Mouse (Mus musculus) heart, embryonic 15.5 days (tissue): ENCODE data around the gene Olfr68. TPM values are rescaled to one million over a fixed set of nuclear protein-coding genes. Genes with fewer than 3 reads are reported as not detected.
"Not testable (repeated sequence)": the region's sequence is repeated elsewhere in the genome, so short reads cannot be mapped to it uniquely, and the experiment has no call there.

Experiments used
- ATAC-seq: fragments of 200-750 bp; cut with Nextera tagmentation; replicated peaks from 2 replicates; pipeline ENCODE4 v1.8.0; 2017; ENCODE audit warnings: low read depth, moderate TSS enrichment; ENCODE audit not compliant: insufficient number of reproducible peaks, insufficient read depth, low FRiP score
- H3K27ac ChIP-seq: fragments of 300-500 bp; sonication (generic); 2 replicates; pipeline ENCODE4 v1.5.1; 2015; ENCODE audit warnings: mild to moderate bottlenecking, inconsistent platforms
- H3K27me3 ChIP-seq: fragments of 300-500 bp; sonication (generic); 2 replicates; pipeline ENCODE4 v1.6.1; 2015; ENCODE audit warnings: inconsistent platforms
- H3K36me3 ChIP-seq: fragments of 300-500 bp; sonication (generic); 2 replicates; pipeline ENCODE4 v1.6.1; 2015; ENCODE audit warnings: mild to moderate bottlenecking, inconsistent platforms
- H3K4me1 ChIP-seq: fragments of 300-500 bp; sonication (generic); replicated peaks from 2 replicates; pipeline ENCODE4 v1.6.1; 2015; ENCODE audit warnings: inconsistent platforms
- H3K4me2 ChIP-seq: fragments of 300-500 bp; sonication (generic); 2 replicates; pipeline ENCODE4 v1.6.1; 2015; ENCODE audit warnings: inconsistent platforms, mild to moderate bottlenecking, moderate library complexity
- H3K4me3 ChIP-seq: fragments of 300-500 bp; sonication (generic); 2 replicates; pipeline ENCODE4 v1.5.1; 2015; ENCODE audit warnings: mild to moderate bottlenecking, inconsistent platforms
- H3K9ac ChIP-seq: fragments of 300-500 bp; sonication (generic); 2 replicates; pipeline ENCODE4 v1.6.1; 2015; ENCODE audit warnings: mild to moderate bottlenecking, inconsistent platforms
- H3K9me3 ChIP-seq: fragments of 300-500 bp; sonication (generic); replicated peaks from 2 replicates; pipeline ENCODE4 v1.6.1; 2016; ENCODE audit warnings: inconsistent platforms
- WGBS: fragments of 180-500 bp; shearing (Covaris S2); methylation state at CpG from one replicate; pipeline ENCODE4 v1.1.7; 2015; ENCODE audit warnings: mixed read lengths; 5-methylcytosine and 5-hydroxymethylcytosine counted together
- polyA plus RNA-seq: library from polyadenylated mRNA; unstranded; fragments of >200 nt; fragmentation: Nextera tagmentation; extraction: Ambion mirVana; gene quantifications from 2 replicates; pipeline ENCODE4 v1.2.1, GENCODE M21; 2015

The Olfr68 gene
- polyA plus RNA-seq, result not detected in 2 replicates

DNA sequence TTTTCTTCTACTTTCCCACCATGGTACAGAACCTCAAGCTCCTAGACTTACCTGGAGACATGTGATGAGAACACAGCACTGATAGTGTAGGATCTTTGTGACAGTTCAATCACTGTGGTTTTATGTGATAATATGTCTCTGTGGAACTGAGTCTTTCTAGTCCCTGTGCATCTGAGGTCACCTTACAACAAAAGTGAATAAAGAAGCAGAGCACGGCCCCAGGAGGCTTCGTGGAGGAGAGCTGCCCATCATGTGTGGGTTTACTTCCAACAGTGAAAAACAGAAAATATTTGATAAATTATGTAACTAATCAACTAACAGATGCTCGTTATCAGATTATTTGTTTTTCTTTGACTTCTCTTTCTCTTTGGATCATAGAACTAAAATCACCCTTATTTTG lies at the start of gene Olfr68:
Gene Olfr68 (minus strand): TSS at position 101 of the 400 bp plus-strand sequence.
- H3K4me1 ChIP-seq, result no peaks in the 10 kb centered on the region
- no peak within 1 kb of the TSS for H3K4me3 ChIP-seq
- H3K36me3 ChIP-seq, result no peaks in the 10 kb centered on the region
- no peak for ATAC-seq
- H3K4me2 ChIP-seq, result no peak within 1 kb of the TSS
- H3K9me3 ChIP-seq, result no peaks in the 10 kb centered on the region
- 68% methylated on average over 3 of the region's 3 CpGs for WGBS
- H3K27me3 ChIP-seq, result no peaks in the 10 kb centered on the region
- H3K9ac ChIP-seq, result no peak within 1 kb of the TSS
- H3K27ac ChIP-seq, result no peak within 1 kb of the TSS

DNA sequence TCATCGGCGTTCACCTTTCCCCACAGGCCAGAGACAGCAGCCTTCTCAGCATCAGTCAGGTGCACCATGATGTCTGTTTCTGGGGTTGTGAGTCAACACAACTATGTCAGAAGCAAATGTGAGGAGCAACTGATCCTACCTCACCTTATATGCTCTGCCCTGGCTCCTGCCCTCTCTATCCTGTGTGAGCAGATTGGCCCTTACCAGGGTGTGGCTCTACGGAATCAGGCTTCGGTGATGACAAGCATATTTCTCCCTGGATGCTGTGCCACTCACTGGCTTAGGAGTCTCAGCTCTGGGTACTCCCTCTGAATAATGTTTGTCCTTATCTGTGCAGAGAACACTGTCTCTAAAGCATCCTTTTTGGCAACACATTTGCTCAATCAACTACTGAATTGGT lies 48.3 kb upstream of the Olfr68 start, which contains the start of gene Hbb-bs:
Gene Hbb-bs (minus strand): TSS at position 289 of the 400 bp plus-strand sequence.
- WGBS, result 83% methylated on average over 4 of the region's 4 CpGs
- Histone ChIP-seq H3K9me3 (no peaks in the 10 kb centered on the region), H3K36me3 (no peaks in the 10 kb centered on the region), H3K27ac (no peak within 1 kb of the TSS), H3K4me3 (no peak within 1 kb of the TSS), H3K27me3 (no peaks in the 10 kb centered on the region), H3K4me2 (no peak within 1 kb of the TSS), H3K9ac (no peak within 1 kb of the TSS), H3K4me1 (no peaks in the 10 kb centered on the region)
- no peak for ATAC-seq

DNA sequence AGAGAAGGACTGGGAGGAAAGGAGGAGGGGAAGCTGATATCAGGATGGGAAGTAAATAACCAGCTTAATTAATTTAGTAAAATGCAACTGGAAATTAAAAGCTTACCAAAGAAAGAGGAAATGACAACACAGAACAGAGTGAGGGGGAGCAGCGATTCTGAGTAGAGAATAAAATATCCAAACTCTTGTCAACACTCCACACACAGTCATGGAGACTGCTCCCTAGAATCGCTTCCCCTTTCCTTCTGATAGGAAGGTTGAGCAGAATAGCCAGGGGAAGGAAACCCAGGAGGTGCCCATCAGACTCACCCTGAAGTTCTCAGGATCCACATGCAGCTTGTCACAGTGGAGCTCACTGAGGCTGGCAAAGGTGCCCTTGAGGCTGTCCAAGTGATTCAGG lies 47.6 kb upstream of the Olfr68 start:
- not testable (repeated sequence) for H3K9ac ChIP-seq, ATAC-seq, H3K36me3 ChIP-seq, H3K4me3 ChIP-seq, H3K4me2 ChIP-seq, H3K9me3 ChIP-seq, H3K4me1 ChIP-seq, H3K27me3 ChIP-seq, H3K27ac ChIP-seq
- no CpG with 5 or more reads among the region's 2 CpGs for whole genome bisulfite sequencing

DNA sequence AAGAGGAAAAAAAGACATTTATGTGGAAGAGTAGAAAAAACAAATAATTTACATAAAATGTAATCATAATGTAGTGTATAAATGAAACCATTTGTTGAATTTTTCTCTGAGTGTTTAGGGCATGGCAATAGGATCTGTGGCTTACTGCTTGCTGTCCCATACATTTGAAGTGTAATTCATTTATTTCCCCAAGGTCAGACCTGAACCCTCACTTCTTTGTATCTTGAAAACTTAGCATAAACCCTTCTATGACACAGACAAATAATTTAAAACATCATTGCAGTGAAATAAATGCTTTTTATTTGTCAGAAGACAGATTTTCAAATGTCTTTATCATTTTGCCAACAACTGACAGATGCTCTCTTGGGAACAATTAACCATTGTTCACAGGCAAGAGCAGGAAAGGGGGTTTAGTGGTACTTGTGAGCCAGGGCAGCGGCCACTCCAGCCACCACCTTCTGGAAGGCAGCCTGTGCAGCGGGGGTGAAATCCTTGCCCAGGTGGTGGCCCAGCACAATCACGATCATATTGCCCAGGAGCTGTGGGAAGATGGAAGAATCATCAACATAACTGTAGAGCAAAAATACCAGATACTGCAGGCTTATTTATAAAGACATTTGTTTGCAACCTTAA lies 46.9 kb upstream of the Olfr68 start:
- H3K27ac ChIP-seq, result no peak overlapping the region
- no peaks in the 10 kb centered on the region for H3K4me1 ChIP-seq

GRCm38 (mm10) chr7:103825536-103826254 lies 46.2 kb upstream of the Olfr68 start:
- H3K9me3 ChIP-seq, result no peaks in the 10 kb centered on the region
- no peak overlapping the region for H3K27ac ChIP-seq
- WGBS, result 85% methylated on average over 3 of the region's 3 CpGs
- H3K36me3 ChIP-seq, result no peaks in the 10 kb centered on the region
- H3K4me1 ChIP-seq, result no peaks in the 10 kb centered on the region
- no peak for ATAC-seq
- no peak overlapping the region for H3K4me3 ChIP-seq
- no peak overlapping the region for H3K4me2 ChIP-seq
- H3K27me3 ChIP-seq, result no peaks in the 10 kb centered on the region
- H3K9ac ChIP-seq, result no peak overlapping the region

More for the DNA sequence above, 46.9 kb upstream of the Olfr68 start:
- Histone ChIP-seq H3K36me3 (no peaks in the 10 kb centered on the region), H3K4me2 (no peak overlapping the region), H3K27me3 (no peaks in the 10 kb centered on the region), H3K4me3 (no peak overlapping the region), H3K9ac (no peak overlapping the region), H3K9me3 (no peaks in the 10 kb centered on the region)
- ATAC-seq, result no peak
- WGBS, result 63% methylated on average over 3 of the region's 3 CpGs

DNA sequence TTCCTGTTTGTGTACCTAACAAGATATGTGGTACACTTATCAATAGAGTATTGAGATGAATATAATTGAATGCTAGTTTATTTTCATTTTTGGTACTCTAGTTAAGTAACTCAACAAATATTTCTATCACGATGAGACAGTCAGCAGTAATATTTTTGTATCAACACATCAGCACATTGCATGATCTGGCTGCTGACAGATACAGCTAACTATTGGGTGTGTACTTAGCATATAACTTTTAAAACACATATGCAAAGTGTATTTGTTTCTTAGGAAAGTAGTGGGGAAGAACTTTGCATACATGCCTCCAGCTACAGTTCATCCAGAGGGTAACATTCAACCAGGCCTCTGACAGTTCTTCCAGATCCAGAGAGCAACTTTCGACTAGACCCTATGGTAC lies 45.1 kb upstream of the Olfr68 start:
- Histone ChIP-seq H3K27me3 (no peaks in the 10 kb centered on the region), H3K27ac (no peak overlapping the region), H3K4me2 (no peak overlapping the region), H3K36me3 (no peaks in the 10 kb centered on the region), H3K9me3 (no peaks in the 10 kb centered on the region), H3K4me1 (no peaks in the 10 kb centered on the region), H3K9ac (no peak overlapping the region), H3K4me3 (no peak overlapping the region)
- ATAC-seq, result no peak
- WGBS, result 67% methylated on average over 2 of the region's 2 CpGs

GRCm38 (mm10) chr7:103815085-103815484 lies 35.6 kb upstream of the Olfr68 start:
- WGBS, result 70% methylated on average over 1 of the region's 2 CpGs
- H3K36me3 ChIP-seq, H3K4me3 ChIP-seq, H3K4me2 ChIP-seq, H3K27ac ChIP-seq, ATAC-seq, H3K4me1 ChIP-seq, H3K9ac ChIP-seq, H3K9me3 ChIP-seq, H3K27me3 ChIP-seq: not testable (repeated sequence)

DNA sequence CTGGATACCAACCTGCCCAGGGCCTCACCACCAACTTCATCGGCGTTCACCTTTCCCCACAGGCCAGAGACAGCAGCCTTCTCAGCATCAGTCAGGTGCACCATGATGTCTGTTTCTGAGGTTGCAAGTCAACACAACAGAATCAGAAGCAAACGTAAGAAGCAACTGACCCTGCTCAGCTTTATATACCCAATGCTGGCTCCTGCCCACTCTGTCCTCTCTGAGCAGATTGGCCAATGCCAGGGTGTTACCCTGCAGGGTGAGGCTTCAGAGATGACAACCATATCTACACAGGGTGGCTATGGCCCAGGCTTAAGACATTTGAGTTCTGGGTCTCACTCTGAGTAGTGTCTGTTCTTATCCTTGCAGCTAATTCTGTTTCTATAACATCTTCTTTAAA lies 34.3 kb upstream of the Olfr68 start, which contains the start of gene Hbb-bt:
Gene Hbb-bt (minus strand): TSS at position 231 of the 400 bp plus-strand sequence.
- H3K27ac ChIP-seq, result no peak within 1 kb of the TSS
- H3K9ac ChIP-seq, result no peak within 1 kb of the TSS
- WGBS, result 87% methylated on average over 3 of the region's 3 CpGs
- no peaks in the 10 kb centered on the region for H3K9me3 ChIP-seq
- no peaks in the 10 kb centered on the region for H3K27me3 ChIP-seq
- ATAC-seq, result no peak
- H3K4me3 ChIP-seq, result no peak within 1 kb of the TSS
- H3K4me1 ChIP-seq, result no peaks in the 10 kb centered on the region
- H3K4me2 ChIP-seq, result no peak within 1 kb of the TSS
- H3K36me3 ChIP-seq, result no peaks in the 10 kb centered on the region

DNA sequence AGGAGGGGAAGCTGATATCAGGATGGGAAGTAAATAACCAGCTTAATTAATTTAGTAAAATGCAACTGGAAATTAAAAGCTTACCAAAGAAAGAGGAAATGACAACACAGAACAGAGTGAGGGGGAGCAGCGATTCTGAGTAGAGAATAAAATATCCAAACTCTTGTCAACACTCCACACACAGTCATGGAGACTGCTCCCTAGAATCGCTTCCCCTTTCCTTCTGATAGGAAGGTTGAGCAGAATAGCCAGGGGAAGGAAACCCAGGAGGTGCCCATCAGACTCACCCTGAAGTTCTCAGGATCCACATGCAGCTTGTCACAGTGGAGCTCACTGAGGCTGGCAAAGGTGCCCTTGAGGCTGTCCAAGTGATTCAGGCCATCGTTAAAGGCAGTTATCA lies 33.7 kb upstream of the Olfr68 start:
- no CpG with 5 or more reads among the region's 3 CpGs for WGBS
- H3K4me1 ChIP-seq, H3K9me3 ChIP-seq: not testable (repeated sequence)

DNA sequence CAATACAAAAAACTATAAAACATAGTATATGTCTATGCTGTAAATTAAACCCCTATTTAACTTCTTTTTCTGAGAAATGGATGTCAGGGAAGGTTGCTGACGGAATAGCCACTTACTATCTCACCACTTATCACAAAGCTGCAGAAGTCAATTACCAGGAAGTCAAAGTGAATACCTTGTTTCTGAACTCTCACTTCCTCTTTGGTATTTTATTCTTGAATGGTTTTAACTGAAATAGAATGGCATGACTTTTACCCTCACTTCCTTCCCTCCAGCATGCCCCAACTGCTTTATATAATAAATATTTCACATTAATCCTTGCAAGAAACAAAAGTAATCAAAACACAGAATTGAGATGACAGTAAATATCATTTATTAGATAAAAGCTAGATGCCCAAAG lies 32.7 kb upstream of the Olfr68 start:
- H3K4me3 ChIP-seq, result no peak overlapping the region
- no peak overlapping the region for H3K9ac ChIP-seq
- no peaks in the 10 kb centered on the region for H3K4me1 ChIP-seq
- H3K9me3 ChIP-seq, result no peaks in the 10 kb centered on the region
- no peak for ATAC-seq
- H3K4me2 ChIP-seq, result no peak overlapping the region
- H3K36me3 ChIP-seq, result no peaks in the 10 kb centered on the region
- WGBS, result 31% methylated on average over 1 of the region's 1 CpGs
- no peak overlapping the region for H3K27ac ChIP-seq
- H3K27me3 ChIP-seq, result no peaks in the 10 kb centered on the region

More for the DNA sequence above, 33.7 kb upstream of the Olfr68 start:
- H3K9ac ChIP-seq, H3K36me3 ChIP-seq, H3K4me3 ChIP-seq, ATAC-seq, H3K27me3 ChIP-seq, H3K4me2 ChIP-seq, H3K27ac ChIP-seq: not testable (repeated sequence)

DNA sequence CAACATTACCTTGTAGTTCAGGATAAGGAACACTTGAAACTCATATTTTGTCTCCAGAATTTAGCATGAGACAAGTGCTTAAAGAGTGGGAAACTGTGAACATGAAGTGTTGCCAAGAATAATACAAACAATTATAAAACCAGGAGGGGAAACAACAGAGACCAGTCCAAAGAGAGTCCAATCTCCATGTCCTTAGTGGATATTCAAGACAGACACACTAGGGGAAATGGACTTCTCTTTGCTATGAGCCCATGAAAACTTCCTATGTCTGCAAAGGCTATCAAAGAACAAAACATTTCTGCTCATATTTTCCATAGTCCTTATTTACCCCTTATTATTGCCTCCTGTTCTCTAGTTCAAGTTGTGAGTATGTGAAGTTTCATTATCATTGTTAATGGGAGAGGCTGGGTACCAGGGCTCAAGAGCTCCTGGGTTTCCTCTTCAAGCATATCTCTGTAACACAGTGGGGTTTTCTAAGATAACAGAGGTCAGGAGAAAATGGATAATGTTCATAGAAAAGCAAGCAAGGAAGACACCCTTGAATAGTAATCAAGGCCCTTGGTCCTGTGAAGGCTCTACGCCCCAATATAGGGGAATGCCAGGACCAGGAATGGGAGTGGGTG lies 31.8 kb upstream of the Olfr68 start:
- H3K27me3 ChIP-seq, result no peaks in the 10 kb centered on the region
- H3K4me3 ChIP-seq, result no peak overlapping the region
- no peak for ATAC-seq

More for the DNA sequence above, 31.8 kb upstream of the Olfr68 start:
- Histone ChIP-seq H3K9me3 (no peaks in the 10 kb centered on the region), H3K36me3 (no peaks in the 10 kb centered on the region), H3K4me2 (no peak overlapping the region), H3K9ac (no peak overlapping the region), H3K4me1 (no peaks in the 10 kb centered on the region), H3K27ac (no peak overlapping the region)
- WGBS, result 52% methylated on average over 1 of the region's 1 CpGs
